Mouse (Mus musculus) liver, adult 2 months (tissue): Measurements from ENCODE around the gene Nell2.

Experiments used
- CTCF ChIP-seq: fragments of 200-500 bp; IDR thresholded peaks from 2 replicates; pipeline ENCODE4 v1.5.1; 2011; ENCODE audit warnings: low read depth, low read length, control low read depth
- POLR2A ChIP-seq: fragments of 200-500 bp; IDR thresholded peaks from 2 replicates; pipeline ENCODE4 v1.6.1; 2011; ENCODE audit warnings: low read length, control low read depth; ENCODE audit not compliant: insufficient read depth; ENCODE audit errors: extremely low read depth

GRCm38 (mm10) chr15:95236509-95236908 is 291.9 kb downstream of the Nell2 start:
- no peak for TF ChIP-seq POLR2A
- no peak for TF ChIP-seq CTCF
